Mouse (Mus musculus): ENCODE measurements around the gene Adck1.

- TF ChIP-seq GATA1 (IDR thresholded peaks at IDR 0.05; ENCODE audit: borderline replicate concordance, low read length) (no peak), FLI1 (IDR thresholded peaks at IDR 0.05; ENCODE audit: low read length) (no peak)
Measured at GRCm38 (mm10) chr12:88378256-88378655, 17.9 kb downstream of the Adck1 start.

Measured in megakaryocyte, embryonic 14.5 days (primary cell).